Mouse (Mus musculus): ENCODE measurements around the gene Prokr1. TPM values are rescaled to one million over a fixed set of nuclear protein-coding genes. Genes with fewer than 3 reads are reported as not detected.

Prokr1 gene
- total RNA-seq, 2 experiments from 2014 or later: 0.88 to 1.1 TPM

Other genes with a start within 250 kb of the Prokr1 start
- under 1 TPM in 1 of 2 experiments, not detected in 1; 0.21 TPM for gene Gkn1, start 239.8 kb downstream of the Prokr1 start, total RNA-seq (2021)
- gene Gkn2, start 217.4 kb downstream of the Prokr1 start, total RNA-seq (2021): not detected
- gene Gkn3, start 201.8 kb downstream of the Prokr1 start, total RNA-seq (2021): 1 to 10 TPM; 1.5 to 1.7 TPM
- gene Bmp10, start 161.7 kb downstream of the Prokr1 start, total RNA-seq (2021): 10 to 100 TPM; 61.7 to 65.3 TPM
- 1 to 10 TPM; 5.2 to 6.1 TPM for gene Arhgap25, start 57.5 kb downstream of the Prokr1 start, total RNA-seq (2021)
- 1 to 10 TPM; 2.7 to 3.1 TPM for gene Aplf, start 81.5 kb upstream of the Prokr1 start, total RNA-seq (2021)
- gene Efcc1, start 140.1 kb upstream of the Prokr1 start, total RNA-seq (2021): 1 to 10 TPM; 1.5 to 2.4 TPM
- 1 to 10 TPM in 1 of 2 experiments, under 1 TPM in 1; 0.64 to 1.1 TPM for gene Gp9, start 187.3 kb upstream of the Prokr1 start, total RNA-seq (2021)
- 10 to 100 TPM; 19.7 TPM for gene Rab43, start 221.4 kb upstream of the Prokr1 start, total RNA-seq (2021)
- 1 to 10 TPM in 1 of 2 experiments, under 1 TPM in 1; 0.95 to 2.4 TPM for gene Gm45140, start 245.1 kb upstream of the Prokr1 start, total RNA-seq (2021)
- 10 to 100 TPM; 23.4 to 24.5 TPM for gene Isy1, start 248.1 kb upstream of the Prokr1 start, total RNA-seq (2021)